Mouse (Mus musculus) right cerebral cortex, postnatal 14 days (tissue): ENCODE measurements at regions not wholly inside any gene's neighbourhood (a gene's known extent, or its start where the extent isn't known, plus 50 kb on each side); places are given as distances from the start of the nearest gene placed in this dataset.

Source experiments
- DNase-seq: peaks from one replicate; pipeline ENCODE4 v3.0.0; 2022

GRCm38 (mm10) chr1:60665329-60665728, 51.3 kb upstream of the Cd28 start:
- DNase-seq, result no peak

DNA sequence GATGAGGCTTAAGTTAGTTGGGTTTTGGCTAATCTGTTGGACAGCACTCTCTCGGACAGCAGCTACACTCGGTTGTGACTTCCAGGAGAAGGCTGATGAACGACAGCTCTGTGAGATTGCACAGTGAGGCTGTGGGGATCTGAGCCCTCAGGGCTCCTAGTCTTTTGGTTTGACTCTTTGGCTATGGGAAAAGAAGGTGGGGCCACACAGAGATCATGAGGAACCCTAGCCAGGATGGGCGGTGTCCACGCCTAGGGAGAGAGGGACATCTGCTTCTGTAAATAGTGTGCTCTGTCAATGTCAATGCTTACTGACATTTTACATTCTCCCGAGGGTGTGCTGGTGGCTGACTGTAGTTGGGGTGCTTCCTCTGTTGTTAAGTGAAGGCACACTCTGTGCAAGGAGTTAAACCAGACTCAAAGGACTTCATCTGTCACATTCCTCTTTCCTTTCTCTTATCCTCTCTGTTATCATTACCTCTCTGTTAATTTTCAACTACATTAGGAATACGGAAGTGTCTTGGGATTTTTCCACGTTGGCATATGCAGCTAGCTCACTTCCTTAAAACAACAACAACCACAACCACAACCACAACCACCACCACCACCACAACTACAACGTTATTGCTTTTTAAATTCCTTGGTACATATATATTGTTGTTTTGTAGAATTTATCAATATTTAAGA, 54.2 kb upstream of the Cd28 start:
- no peak for DNase-seq

DNA sequence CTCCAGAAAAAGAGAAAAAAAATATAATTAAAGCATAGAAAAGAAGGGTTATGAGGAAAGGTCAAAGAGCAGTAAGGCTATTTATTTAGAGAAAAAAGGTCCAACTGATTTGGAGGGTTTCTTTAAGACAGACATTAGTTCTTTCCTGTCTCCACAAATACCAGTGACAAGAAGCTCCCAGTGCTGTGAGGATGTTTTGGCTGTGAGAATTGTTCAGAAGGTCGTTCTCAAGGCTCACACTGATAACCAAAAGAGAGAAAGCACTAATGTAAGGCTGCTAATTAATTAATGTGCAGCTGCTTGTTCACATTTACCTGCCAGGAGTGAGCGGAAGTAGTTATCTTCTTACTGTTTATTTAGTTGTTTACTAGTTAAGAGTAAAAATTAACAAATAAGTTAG, 54.7 kb upstream of the Cd28 start:
- no peak for DNase-seq

DNA sequence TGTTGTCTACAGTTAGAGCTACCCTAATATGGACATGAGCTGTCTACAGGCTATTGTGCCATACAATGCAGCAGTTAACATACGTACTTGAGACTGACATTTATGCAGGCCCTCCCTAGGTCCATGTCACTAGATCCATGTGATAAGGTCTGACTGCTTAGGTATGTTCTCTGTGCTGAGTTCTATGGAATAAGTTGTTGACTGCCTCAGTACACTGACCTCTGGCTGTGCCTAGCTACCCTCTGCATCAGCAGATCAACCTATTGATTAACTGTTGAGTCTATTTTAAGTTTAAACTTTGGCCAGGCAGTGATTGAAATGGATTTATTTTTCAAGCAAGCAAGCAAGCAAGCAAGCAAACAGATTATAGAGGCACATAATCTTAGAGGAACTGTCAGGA, 57.0 kb upstream of the Cd28 start:
- no peak for DNase-seq

- no peak for DNase-seq
Measured at GRCm38 (mm10) chr1:60659041-60659440, 57.6 kb upstream of the Cd28 start.

DNA sequence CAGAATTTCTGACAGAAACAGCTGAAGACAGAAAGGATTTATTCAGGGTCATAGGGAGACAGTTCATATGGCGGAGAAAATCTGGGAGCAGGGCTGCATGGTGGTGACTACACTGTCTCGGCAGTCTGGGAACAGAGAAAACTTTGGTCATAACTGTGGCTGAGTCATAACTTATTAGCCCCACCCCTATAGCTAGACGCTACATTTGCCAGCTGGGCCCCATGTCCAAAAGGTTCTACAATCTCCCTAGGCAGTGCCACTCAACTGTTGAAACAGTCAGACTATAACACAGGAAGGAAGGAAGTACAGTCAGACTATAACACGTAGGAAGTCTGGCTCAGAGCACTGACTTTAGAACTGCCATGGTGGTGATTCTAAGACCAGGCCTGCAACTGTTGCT, 58.2 kb upstream of the Cd28 start:
- DNase-seq, result no peak

GRCm38 (mm10) chr1:60657511-60657910, 59.1 kb upstream of the Cd28 start:
- no peak for DNase-seq

- no peak for DNase-seq
Measured at GRCm38 (mm10) chr1:60656976-60657375, 59.6 kb upstream of the Cd28 start.

DNA sequence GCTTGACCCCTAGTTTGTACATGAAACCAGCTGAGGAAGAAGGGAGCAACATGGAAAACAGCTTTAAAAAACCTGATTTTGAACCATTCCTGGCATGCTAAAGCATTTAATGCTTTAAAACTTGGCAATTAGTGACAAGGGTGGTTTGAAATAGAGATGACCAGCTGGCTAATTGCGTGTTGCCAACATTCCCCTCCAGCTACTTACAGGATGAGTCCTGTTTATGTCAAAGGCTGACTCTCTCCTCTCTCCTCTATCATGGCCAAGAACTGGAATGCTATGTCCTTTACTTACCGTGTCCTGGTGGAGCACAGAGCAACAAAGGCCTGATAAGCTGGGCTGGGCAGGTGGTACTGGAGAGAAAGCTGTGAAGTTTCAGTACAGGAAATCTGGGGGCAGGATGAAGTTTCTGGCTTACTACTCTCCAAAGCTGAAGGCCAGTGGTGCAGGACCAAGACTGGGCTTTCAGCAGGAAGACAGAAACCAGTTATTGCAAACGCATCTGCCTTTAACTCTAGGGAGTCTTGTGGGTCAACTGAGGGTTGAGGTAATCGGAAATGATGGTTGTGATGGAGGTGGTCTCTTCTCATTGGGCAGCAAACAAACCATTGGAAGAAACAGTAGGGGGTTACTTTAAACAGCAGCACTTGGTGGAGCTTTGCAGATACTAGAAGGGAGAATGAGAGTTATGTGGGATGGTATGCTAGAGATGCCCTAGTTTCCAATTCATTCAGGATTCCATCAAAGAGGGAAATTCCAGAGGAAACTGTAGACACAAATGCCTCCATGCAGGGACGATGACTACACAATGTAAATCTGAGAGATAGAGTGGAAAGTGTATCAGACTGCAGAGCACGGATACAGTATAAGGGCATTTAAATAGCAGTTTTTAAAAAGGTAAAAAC, 60.7 kb upstream of the Cd28 start:
- DNase-seq, result no peak

DNA sequence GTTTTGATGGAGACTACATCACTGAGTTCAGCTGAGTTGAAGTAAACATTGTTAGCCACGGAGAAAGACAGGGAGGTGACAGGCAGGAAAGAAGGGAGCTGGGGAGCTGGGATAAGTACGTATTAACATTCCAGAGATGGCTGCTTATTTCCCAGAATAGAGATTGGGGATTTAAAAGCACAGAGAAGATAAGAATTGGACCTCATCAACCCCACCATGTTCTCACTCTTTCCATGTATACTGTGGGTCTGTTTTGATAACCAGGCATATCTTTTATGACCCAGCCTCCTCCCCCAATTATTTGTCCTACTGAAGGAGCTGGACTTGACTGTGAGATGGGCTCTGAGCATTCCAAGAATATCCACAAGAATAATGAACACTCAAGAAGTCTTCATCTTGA, 61.4 kb upstream of the Cd28 start:
- DNase-seq, result no peak

DNA sequence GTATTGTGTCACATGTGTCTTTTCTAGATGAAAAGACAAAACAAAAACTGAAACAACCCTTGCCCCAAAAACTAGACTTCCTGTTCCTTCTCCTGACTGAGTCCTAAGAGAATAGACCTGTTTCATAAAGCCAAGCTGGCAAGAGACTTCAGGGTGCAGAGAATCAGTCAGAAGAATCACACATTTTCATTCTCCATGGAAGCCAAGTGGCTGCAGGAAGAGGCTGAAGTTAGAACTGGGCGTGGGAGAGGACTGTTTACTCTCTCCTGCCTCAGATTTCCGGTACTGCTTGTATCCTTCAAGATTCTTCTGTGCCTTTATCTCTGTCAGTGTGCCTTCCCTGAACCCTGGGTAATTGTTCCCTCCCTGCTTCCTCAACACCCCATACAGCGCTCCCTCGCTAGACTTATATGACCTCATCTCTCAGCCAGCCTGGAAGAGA, 64.0 kb upstream of the Cd28 start:
- no peak for DNase-seq

- DNase-seq, result no peak
Measured at GRCm38 (mm10) chr1:60650158-60650557, 66.4 kb upstream of the Cd28 start.

GRCm38 (mm10) chr1:60649303-60649850, 67.2 kb upstream of the Cd28 start:
- no peak for DNase-seq

DNA sequence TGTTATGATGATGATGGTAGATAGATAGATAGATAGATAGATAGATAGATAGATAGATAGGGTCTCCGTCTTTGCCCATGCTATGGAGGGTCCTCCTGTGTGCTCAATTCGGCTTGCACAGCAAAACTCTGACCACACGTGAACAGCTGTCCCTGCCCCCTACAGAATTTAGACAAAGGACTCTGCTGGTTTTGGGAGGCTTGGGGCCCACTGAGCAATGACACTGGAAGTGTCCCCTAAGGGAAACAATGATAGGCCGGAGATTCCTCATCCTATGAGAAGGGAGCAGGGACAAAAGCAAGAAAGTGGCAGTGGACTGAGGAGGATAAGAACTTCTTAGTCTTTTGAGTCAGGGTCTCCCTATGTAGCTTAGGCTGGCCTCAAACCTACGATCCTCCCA, 69.8 kb upstream of the Cd28 start:
- no peak for DNase-seq

DNA sequence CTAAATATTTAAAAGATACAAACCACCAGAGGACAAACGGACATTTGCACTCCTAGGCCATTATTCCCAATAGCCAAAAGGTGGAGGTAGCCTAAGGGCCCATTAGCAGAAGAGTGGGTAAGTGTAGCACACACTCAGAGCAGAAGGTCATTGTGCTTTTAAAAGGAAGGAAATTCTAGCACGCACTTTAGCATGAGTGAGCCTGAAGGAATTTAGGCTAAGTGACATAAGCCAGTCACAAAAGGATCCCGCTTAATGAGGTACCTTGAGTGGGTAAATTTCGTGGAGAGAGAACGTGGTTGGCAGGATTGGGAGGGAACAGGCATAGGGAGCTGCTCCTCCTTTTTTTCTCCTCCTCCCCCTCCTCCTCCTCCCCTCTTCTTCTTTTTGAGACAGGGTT, 70.4 kb upstream of the Cd28 start:
- DNase-seq, result no peak

DNA sequence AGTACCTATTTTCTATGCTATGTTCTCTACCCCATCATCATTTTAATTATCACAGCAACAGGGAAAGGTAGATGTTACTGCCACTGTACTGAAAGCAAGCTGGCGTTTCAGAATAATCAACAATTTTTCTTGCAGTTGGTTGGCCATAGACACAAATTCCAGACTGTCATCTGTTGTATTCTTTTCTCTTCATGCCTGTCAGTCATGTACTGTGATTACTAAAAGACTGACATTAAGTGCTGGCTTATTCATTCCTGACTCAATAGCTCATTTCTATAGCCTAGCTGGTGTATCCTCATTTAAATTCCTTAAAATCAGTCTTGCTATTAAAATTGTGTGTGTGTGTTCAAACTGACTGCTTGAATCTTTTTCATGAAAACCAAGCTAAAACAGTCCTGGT, 71.4 kb upstream of the Cd28 start:
- DNase-seq, result no peak

GRCm38 (mm10) chr1:60642761-60643160, 73.8 kb upstream of the Cd28 start:
- no peak for DNase-seq

- no peak for DNase-seq
Measured at GRCm38 (mm10) chr1:60642175-60642574, 74.4 kb upstream of the Cd28 start.

GRCm38 (mm10) chr1:60641324-60641764, 74.4 kb upstream of the Raph1 start:
- no peak for DNase-seq

- no peak for DNase-seq
Measured at GRCm38 (mm10) chr1:60639536-60639935, 72.6 kb upstream of the Raph1 start.

- no peak for DNase-seq
Measured at GRCm38 (mm10) chr1:60639059-60639458, 72.2 kb upstream of the Raph1 start.

DNA sequence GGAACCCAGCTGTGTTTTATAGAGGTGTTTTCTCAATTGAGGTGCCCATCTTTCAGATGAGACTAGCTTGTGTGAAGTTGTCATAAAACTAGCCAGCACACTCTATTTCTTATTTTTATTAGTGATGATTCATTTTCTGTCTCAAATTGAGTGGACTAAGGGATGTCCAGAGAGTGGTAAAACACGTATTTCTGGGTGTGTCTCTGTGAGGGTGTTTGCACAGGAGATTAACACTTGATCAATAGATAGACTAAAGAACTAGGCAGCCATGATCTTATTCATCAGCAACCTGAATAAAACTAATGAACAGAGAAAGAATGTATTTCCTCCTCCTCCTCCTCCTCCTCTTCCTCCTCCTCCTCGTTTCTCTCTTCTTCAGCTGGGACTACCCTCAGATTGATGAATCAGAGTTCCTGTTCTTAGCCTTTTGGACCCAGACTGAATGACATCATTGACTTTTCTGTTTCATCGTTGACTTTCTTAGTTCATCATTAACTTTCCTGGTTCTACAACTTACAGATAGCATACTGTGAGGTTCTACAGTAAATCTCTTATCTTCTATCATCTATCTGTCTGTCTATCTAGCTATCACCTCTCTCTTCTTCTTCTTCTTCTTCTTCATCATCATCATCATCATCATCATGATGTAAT, 70.0 kb upstream of the Raph1 start:
- DNase-seq, result no peak

- DNase-seq, result no peak
Measured at GRCm38 (mm10) chr1:60627786-60628453, 61.0 kb upstream of the Raph1 start.
